Mouse (Mus musculus) spleen, adult 2 months (tissue): ENCODE measurements at regions not wholly inside any gene's neighbourhood (a gene's known extent, or its start where the extent isn't known, plus 50 kb on each side); places are given as distances from the start of the nearest gene placed in this dataset.

Experiments used
- CTCF ChIP-seq: fragments of 200-500 bp; IDR thresholded peaks from 2 replicates; pipeline ENCODE4 v1.5.1; 2011; ENCODE audit warnings: mild to moderate bottlenecking, inconsistent platforms; ENCODE audit not compliant: insufficient read depth, insufficient read length, insufficient replicate concordance; ENCODE audit errors: extremely low read depth
- POLR2A ChIP-seq: fragments of 200-500 bp; IDR thresholded peaks from 2 replicates; pipeline ENCODE4 v1.6.1; 2011; ENCODE audit warnings: low read depth, low read length, inconsistent platforms

DNA sequence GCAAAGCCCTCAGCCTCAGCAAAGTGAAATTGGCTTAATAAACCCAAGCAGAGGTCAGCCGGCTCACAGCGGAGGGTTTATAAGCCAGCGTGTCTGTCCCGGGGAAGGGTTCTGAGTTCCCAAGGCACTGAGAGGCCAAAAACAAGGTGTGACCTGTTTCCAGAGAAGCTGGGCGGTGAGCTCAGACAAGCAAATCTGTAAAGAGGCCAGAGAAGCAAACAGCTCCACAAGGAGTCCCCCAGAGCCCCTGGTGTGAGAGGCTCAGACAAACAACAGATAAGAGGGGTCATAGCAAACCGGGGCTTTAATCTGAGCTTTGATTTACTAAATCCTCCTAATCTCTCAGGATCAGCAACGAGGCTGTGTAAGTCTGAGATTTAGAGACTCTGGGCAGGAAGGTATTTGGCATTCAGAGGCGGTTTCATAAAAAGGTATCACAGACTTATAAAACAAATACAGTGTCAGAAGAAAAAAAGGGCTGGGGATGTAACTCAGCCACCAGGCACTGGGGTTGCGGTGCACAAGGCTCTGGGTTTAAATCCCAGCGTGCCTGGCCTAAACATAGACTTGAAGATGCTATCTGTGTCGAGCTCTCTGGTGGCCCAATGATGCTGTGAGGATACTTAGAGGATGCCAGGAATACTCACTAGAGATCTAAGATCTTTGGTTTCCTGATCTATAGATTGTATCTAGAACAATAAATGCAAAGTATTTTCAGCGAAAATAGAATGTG is 67.8 kb upstream of the Glrp1 start:
- TF ChIP-seq CTCF (no peak), POLR2A (no peak)
